Mouse (Mus musculus) MEL (cell line): ENCODE data around the gene Rpl15. TPM values are rescaled to one million over a fixed set of nuclear protein-coding genes. Genes with fewer than 3 reads are reported as not detected.

Experiments
- DNase-seq: peaks from one replicate; pipeline ENCODE4 v3.0.0; 2011; ENCODE audit warnings: low read depth, low spot score
- H3K27ac ChIP-seq: 2 replicates; pipeline ENCODE4 v1.5.1; 2012; ENCODE audit warnings: low read depth, mild to moderate bottlenecking, control low read depth, low read length, moderate library complexity; ENCODE audit not compliant: control insufficient read depth
- H3K27me3 ChIP-seq, 2 experiments: fragments of 150-350 bp in 1 of 2; sonication (generic) in 1 of 2; 2 replicates each; pipeline ENCODE4 v1.6.1; 2012; ENCODE audit warnings: low read length in 2 of 2, mild to moderate bottlenecking in 2 of 2, improper control_type of control experiment in 1 of 2, moderate library complexity in 1 of 2; ENCODE audit not compliant: insufficient read depth in 2 of 2, control insufficient read depth in 1 of 2
- H3K36me3 ChIP-seq, 2 experiments: 2 replicates each; pipeline ENCODE4 v1.6.1; 2012 to 2014; ENCODE audit warnings: low read length in 2 of 2, improper control_type of control experiment in 1 of 2, inconsistent platforms in 1 of 2, mild to moderate bottlenecking in 1 of 2; ENCODE audit not compliant: insufficient read depth in 2 of 2, control insufficient read depth in 1 of 2
- H3K4me1 ChIP-seq, 2 experiments: fragments of 150-350 bp in 1 of 2; sonication (generic) in 1 of 2; 2 replicates each; pipeline ENCODE4 v1.6.1; 2012; ENCODE audit warnings: low read length in 2 of 2, improper control_type of control experiment in 1 of 2, mild to moderate bottlenecking in 1 of 2; ENCODE audit not compliant: insufficient read depth in 2 of 2, control insufficient read depth in 1 of 2
- H3K4me3 ChIP-seq, 2 experiments: fragments of 150-350 bp in 1 of 2; sonication (generic) in 1 of 2; 2 replicates each; pipeline ENCODE4 v1.5.1; 2012; ENCODE audit warnings: low read depth in 2 of 2, low read length in 2 of 2, mild to moderate bottlenecking in 2 of 2, moderate library complexity in 2 of 2, control low read depth in 1 of 2, improper control_type of control experiment in 1 of 2; ENCODE audit not compliant: control insufficient read depth in 1 of 2, insufficient read depth in 1 of 2
- H3K79me2 ChIP-seq: 2 replicates; pipeline ENCODE4 v1.6.1; 2012; ENCODE audit warnings: mild to moderate bottlenecking, low read length, moderate library complexity; ENCODE audit not compliant: control insufficient read depth, poor library complexity, insufficient read depth
- H3K9ac ChIP-seq: 2 replicates; pipeline ENCODE4 v1.6.1; 2012; ENCODE audit warnings: low read depth, mild to moderate bottlenecking, control low read depth, low read length, moderate library complexity; ENCODE audit not compliant: control insufficient read depth, poor library complexity, severe bottlenecking
- H3K9me3 ChIP-seq: fragments of 150-350 bp; sonication (generic); replicated peaks from 2 replicates; pipeline ENCODE4 v1.6.1; 2012; ENCODE audit warnings: mild to moderate bottlenecking, low read length, improper control_type of control experiment, moderate library complexity; ENCODE audit not compliant: insufficient read depth
- BHLHE40 ChIP-seq: IDR thresholded peaks from 2 replicates; pipeline ENCODE4 v1.6.1; 2012; ENCODE audit warnings: low read depth, mild to moderate bottlenecking, inconsistent platforms, low read length, improper control_type of control experiment, borderline replicate concordance
- CHD1 ChIP-seq: IDR thresholded peaks from 2 replicates; pipeline ENCODE4 v1.6.1; 2012; ENCODE audit warnings: low read depth, mild to moderate bottlenecking, inconsistent platforms, low read length, improper control_type of control experiment
- CTCF ChIP-seq, 3 experiments: IDR thresholded peaks in 2 of 3; conservative IDR thresholded peaks in 1 of 3; 2 replicates each; pipeline ENCODE4 v1.5.1; 2011 to 2012; ENCODE audit warnings: low read length in 3 of 3, low read depth in 2 of 3, mild to moderate bottlenecking in 2 of 3, improper control_type of control experiment in 1 of 3, inconsistent platforms in 1 of 3, mixed read lengths in 1 of 3, moderate library complexity in 1 of 3; ENCODE audit not compliant: control insufficient read depth in 1 of 3, insufficient read depth in 1 of 3, poor library complexity in 1 of 3, severe bottlenecking in 1 of 3
- EP300 ChIP-seq, 2 experiments: IDR thresholded peaks; 2 replicates each; pipeline ENCODE4 v1.6.1; 2011; ENCODE audit warnings: improper control_type of control experiment in 2 of 2, low read length in 2 of 2, low read depth in 1 of 2, mild to moderate bottlenecking in 1 of 2
- ETS1 ChIP-seq: IDR thresholded peaks from 2 replicates; pipeline ENCODE4 v1.6.1; 2012; ENCODE audit warnings: low read depth, mild to moderate bottlenecking, inconsistent platforms, low read length, improper control_type of control experiment, moderate library complexity
- GATA1 ChIP-seq: IDR thresholded peaks from 2 replicates; pipeline ENCODE4 v1.6.1; 2011; ENCODE audit warnings: low read depth, low read length, improper control_type of control experiment
- HCFC1 ChIP-seq: IDR thresholded peaks from 2 replicates; pipeline ENCODE4 v1.6.1; 2012; ENCODE audit warnings: low read depth, mild to moderate bottlenecking, inconsistent platforms, low read length, improper control_type of control experiment, moderate library complexity
- JUND ChIP-seq: IDR thresholded peaks from 2 replicates; pipeline ENCODE4 v1.6.1; 2011; ENCODE audit warnings: low read depth, mild to moderate bottlenecking, improper control_type of control experiment, low read length
- MAX ChIP-seq: IDR thresholded peaks from 2 replicates; pipeline ENCODE4 v1.6.1; 2011; ENCODE audit warnings: low read length, improper control_type of control experiment
- MEF2A ChIP-seq: IDR thresholded peaks from 2 replicates; pipeline ENCODE4 v1.6.1; 2014; ENCODE audit warnings: low read depth, mild to moderate bottlenecking, inconsistent platforms, low read length, improper control_type of control experiment; ENCODE audit not compliant: poor library complexity, insufficient replicate concordance, severe bottlenecking; ENCODE audit errors: extremely low read depth
- NRF1 ChIP-seq: IDR thresholded peaks from 2 replicates; pipeline ENCODE4 v1.6.1; 2014; ENCODE audit warnings: low read depth, mild to moderate bottlenecking, inconsistent platforms, low read length, improper control_type of control experiment, moderate library complexity; ENCODE audit not compliant: poor library complexity, insufficient read depth, severe bottlenecking
- POLR2A ChIP-seq, 2 experiments: IDR thresholded peaks; 2 replicates each; pipeline ENCODE4 v1.6.1; 2011 to 2012; ENCODE audit warnings: low read length in 2 of 2, mild to moderate bottlenecking in 2 of 2, control low read depth in 1 of 2, improper control_type of control experiment in 1 of 2, low read depth in 1 of 2, moderate library complexity in 1 of 2; ENCODE audit not compliant: control insufficient read depth in 1 of 2, insufficient read depth in 1 of 2, poor library complexity in 1 of 2
- RCOR1 ChIP-seq: IDR thresholded peaks from 2 replicates; pipeline ENCODE4 v1.6.1; 2012; ENCODE audit warnings: low read depth, mild to moderate bottlenecking, inconsistent platforms, low read length, improper control_type of control experiment
- SIN3A ChIP-seq: IDR thresholded peaks from 2 replicates; pipeline ENCODE4 v1.6.1; 2012; ENCODE audit warnings: low read length, improper control_type of control experiment, inconsistent platforms
- TAL1 ChIP-seq: IDR thresholded peaks from 2 replicates; pipeline ENCODE4 v1.6.1; 2012; ENCODE audit warnings: mild to moderate bottlenecking, inconsistent platforms, low read length, moderate library complexity, mixed read lengths
- TBP ChIP-seq: IDR thresholded peaks from 2 replicates; pipeline ENCODE4 v1.8.0; 2011; ENCODE audit warnings: low read depth, low read length, improper control_type of control experiment
- USF2 ChIP-seq, 2 experiments: IDR thresholded peaks; 2 replicates each; pipeline ENCODE4 v1.6.1; 2011 to 2012; ENCODE audit warnings: improper control_type of control experiment in 2 of 2, low read length in 2 of 2, borderline replicate concordance in 1 of 2, inconsistent platforms in 1 of 2, low read depth in 1 of 2, mild to moderate bottlenecking in 1 of 2; ENCODE audit not compliant: insufficient read depth in 1 of 2
- ZC3H11A ChIP-seq: IDR thresholded peaks from 2 replicates; pipeline ENCODE4 v1.6.1; 2012; ENCODE audit warnings: low read depth, mild to moderate bottlenecking, inconsistent platforms, low read length, improper control_type of control experiment
- ZKSCAN1 ChIP-seq: IDR thresholded peaks from 2 replicates; pipeline ENCODE4 v1.6.1; 2012; ENCODE audit warnings: low read depth, mild to moderate bottlenecking, inconsistent platforms, low read length, improper control_type of control experiment, moderate library complexity
- ZNF384 ChIP-seq: IDR thresholded peaks from 2 replicates; pipeline ENCODE4 v1.6.1; 2012; ENCODE audit warnings: low read depth, mild to moderate bottlenecking, inconsistent platforms, low read length, improper control_type of control experiment
- polyA plus RNA-seq, 2 experiments: library from polyadenylated mRNA; stranded (reverse) in 1 of 2; unstranded in 1 of 2; fragments of >175 nt in 1 of 2; fragments of >200 nt in 1 of 2; gene quantifications; 2 replicates each; pipeline versions ENCODE4 v1.2.1 to v1.2.4; 2012; ENCODE audit warnings: low replicate concordance in 2 of 2, low read depth in 1 of 2; ENCODE audit not compliant: insufficient read length in 2 of 2, insufficient read depth in 1 of 2, missing spikeins in 1 of 2
- total RNA-seq: library from RNA; depleted of rRNA; stranded (reverse); fragments of 300-350 nt; gene quantifications from 2 replicates; pipeline ENCODE4 v1.2.3, GENCODE M21; 2012

Rpl15 gene
- total and polyA plus RNA-seq, 3 experiments: 99.6 to 1,810 (median 885) TPM

- no peaks in the 10 kb centered on the region for H3K27me3 ChIP-seq
- H3K79me2 ChIP-seq: no peaks in the 10 kb centered on the region
- H3K9ac ChIP-seq: no peak overlapping the region
- H3K4me3 ChIP-seq: no peak overlapping the region
- TF ChIP-seq JUND (no peak), CTCF (IDR thresholded peaks at IDR 0.05 in 2 of 3, conservative IDR thresholded peaks at IDR 0.05 in 1 of 3; ENCODE audit: control insufficient read depth in 1 of 3, insufficient read depth in 1 of 3, low read depth in 2 of 3, low read length in 3 of 3, poor library complexity in 1 of 3, severe bottlenecking in 1 of 3) (no peak), POLR2A (IDR thresholded peaks at IDR 0.05; ENCODE audit: control insufficient read depth in 1 of 2, insufficient read depth in 1 of 2, low read depth in 1 of 2, low read length in 2 of 2, poor library complexity in 1 of 2) (no peak), HCFC1 (no peak), CHD1 (no peak), NRF1 (no peak)
- peaks cover 0 to 4% of the 10 kb centered on the region in 2 experiments; a peak in 1 of 4 replicates for H3K4me1 ChIP-seq
- peaks cover 9 to 16% of the 10 kb centered on the region in 2 experiments for H3K36me3 ChIP-seq
- H3K27ac ChIP-seq: no peak overlapping the region
- no peak for DNase-seq
- no peaks in the 10 kb centered on the region for H3K9me3 ChIP-seq
Observed at GRCm38 (mm10) chr14:18280375-18280774, 9.2 kb upstream of the Rpl15 start.

GRCm38 (mm10) chr14:18274526-18274925 lies 3.3 kb upstream of the Rpl15 start:
- Histone ChIP-seq H3K4me1 (peaks cover 3 to 4% of the 10 kb centered on the region in 2 experiments; a peak in 1 of 4 replicates), H3K9me3 (no peaks in the 10 kb centered on the region), H3K79me2 (peaks cover 25% of the 10 kb centered on the region), H3K27ac (no peak overlapping the region), H3K27me3 (no peaks in the 10 kb centered on the region), H3K9ac (no peak overlapping the region), H3K4me3 (no peak overlapping the region), H3K36me3 (peaks cover 2 to 5% of the 10 kb centered on the region in 2 experiments; a peak in 2 of 4 replicates)
- no peak for DNase-seq
- TF ChIP-seq RCOR1 (no peak), USF2 (IDR thresholded peaks at IDR 0.05; ENCODE audit: borderline replicate concordance in 1 of 2, insufficient read depth in 1 of 2, low read depth in 1 of 2, low read length in 2 of 2) (no peak), ZNF384 (no peak), ETS1 (no peak), TAL1 (no peak), ZKSCAN1 (no peak), SIN3A (no peak), CTCF (IDR thresholded peaks at IDR 0.05 in 2 of 3, conservative IDR thresholded peaks at IDR 0.05 in 1 of 3; ENCODE audit: control insufficient read depth in 1 of 3, insufficient read depth in 1 of 3, low read depth in 2 of 3, low read length in 3 of 3, poor library complexity in 1 of 3, severe bottlenecking in 1 of 3) (no peak), GATA1 (no peak), EP300 (IDR thresholded peaks at IDR 0.05; ENCODE audit: low read depth in 1 of 2, low read length in 2 of 2) (no peak), POLR2A (IDR thresholded peaks at IDR 0.05; ENCODE audit: control insufficient read depth in 1 of 2, insufficient read depth in 1 of 2, low read depth in 1 of 2, low read length in 2 of 2, poor library complexity in 1 of 2) (no peak), TBP (no peak), BHLHE40 (no peak), ZC3H11A (no peak), MAX (no peak), MEF2A (no peak)
